Mouse (Mus musculus) embryonic facial prominence, embryonic 10.5 days (tissue): ENCODE results near the gene Fgfr2. TPM values are rescaled to one million over a fixed set of nuclear protein-coding genes. Genes with fewer than 3 reads are reported as not detected.

Experiments used
- DNase-seq: peaks from one replicate; pipeline ENCODE4 v3.0.0-alpha.2; 2017; ENCODE audit warnings: low spot score
- H3K27ac ChIP-seq: fragments of 300-500 bp; sonication (generic); replicated peaks from 2 replicates; pipeline ENCODE4 v1.5.1; 2016; ENCODE audit warnings: mild to moderate bottlenecking
- H3K27me3 ChIP-seq: fragments of 300-500 bp; sonication (generic); replicated peaks from 2 replicates; pipeline ENCODE4 v1.6.1; 2016; ENCODE audit warnings: low read depth, mild to moderate bottlenecking; ENCODE audit not compliant: poor library complexity, severe bottlenecking
- H3K36me3 ChIP-seq: fragments of 300-500 bp; sonication (generic); replicated peaks from 2 replicates; pipeline ENCODE4 v1.6.1; 2016; ENCODE audit warnings: mild to moderate bottlenecking, moderate library complexity
- H3K4me1 ChIP-seq: fragments of 300-500 bp; sonication (generic); 2 replicates; pipeline ENCODE4 v1.6.1; 2016
- H3K4me3 ChIP-seq: fragments of 300-500 bp; sonication (generic); 2 replicates; pipeline ENCODE4 v1.5.1; 2016; ENCODE audit warnings: mild to moderate bottlenecking, moderate library complexity
- H3K9me3 ChIP-seq: fragments of 300-500 bp; sonication (generic); 2 replicates; pipeline ENCODE4 v1.6.1; 2016; ENCODE audit warnings: mild to moderate bottlenecking
- WGBS: fragments of 180-500 bp; shearing (Covaris S2); methylation state at CpG from one replicate; pipeline ENCODE4 v1.1.7; 2016; 5-methylcytosine and 5-hydroxymethylcytosine counted together
- polyA plus RNA-seq: library from polyadenylated mRNA; unstranded; fragments of >200 nt; fragmentation: Nextera tagmentation; extraction: Ambion mirVana; gene quantifications from 2 replicates; pipeline ENCODE4 v1.2.1, GENCODE M21; 2016

Fgfr2 gene
- polyA plus RNA-seq, 1 experiment from 2014 or later: 74.3 TPM

- H3K36me3 ChIP-seq: no peaks in the 10 kb centered on the region
- H3K4me1 ChIP-seq: peaks cover 5% of the 10 kb centered on the region; the same call in 1 of the 2 replicates
- no peaks in the 10 kb centered on the region for H3K27me3 ChIP-seq
- 74% methylated on average over 3 of the region's 3 CpGs for WGBS
- H3K9me3 ChIP-seq: no peaks in the 10 kb centered on the region
- no peak for DNase-seq
- no peak overlapping the region for H3K27ac ChIP-seq
- no peak overlapping the region for H3K4me3 ChIP-seq
Measured at GRCm38 (mm10) chr7:131992873-131993272, 1130.3 kb downstream of the Fgfr2 start.

GRCm38 (mm10) chr7:131992226-131992625 is 1130.9 kb downstream of the Fgfr2 start:
- Histone ChIP-seq H3K36me3 (no peaks in the 10 kb centered on the region), H3K9me3 (no peaks in the 10 kb centered on the region), H3K27ac (no peak overlapping the region), H3K27me3 (no peaks in the 10 kb centered on the region), H3K4me1 (peaks cover 5% of the 10 kb centered on the region; the same call in 1 of the 2 replicates), H3K4me3 (no peak overlapping the region)
- no peak for DNase-seq
- WGBS: 67% methylated on average over 1 of the region's 1 CpGs

- H3K36me3 ChIP-seq: no peaks in the 10 kb centered on the region
- H3K27me3 ChIP-seq: no peaks in the 10 kb centered on the region
- no peak overlapping the region for H3K4me3 ChIP-seq
- no peak overlapping the region for H3K27ac ChIP-seq
- DNase-seq: no peak
- H3K4me1 ChIP-seq: peaks cover 5% of the 10 kb centered on the region; the same call in 1 of the 2 replicates
- 30% methylated on average over 6 of the region's 6 CpGs for WGBS
- H3K9me3 ChIP-seq: no peaks in the 10 kb centered on the region
Measured at GRCm38 (mm10) chr7:131989056-131989455, 1134.1 kb downstream of the Fgfr2 start.

GRCm38 (mm10) chr7:131978609-131979008 is 1144.5 kb downstream of the Fgfr2 start:
- H3K27ac ChIP-seq: no peak overlapping the region
- peaks cover 6% of the 10 kb centered on the region for H3K4me1 ChIP-seq
- DNase-seq: no peak
- H3K27me3 ChIP-seq: no peaks in the 10 kb centered on the region
- WGBS: 85% methylated on average over 11 of the region's 11 CpGs
- no peaks in the 10 kb centered on the region for H3K36me3 ChIP-seq
- H3K9me3 ChIP-seq: no peaks in the 10 kb centered on the region
- no peak overlapping the region for H3K4me3 ChIP-seq

- Histone ChIP-seq H3K4me3 (no peak overlapping the region), H3K27ac (no peak overlapping the region), H3K27me3 (no peaks in the 10 kb centered on the region), H3K36me3 (no peaks in the 10 kb centered on the region), H3K9me3 (no peaks in the 10 kb centered on the region), H3K4me1 (peaks cover 6% of the 10 kb centered on the region)
- no peak for DNase-seq
- 69% methylated on average over 6 of the region's 6 CpGs for WGBS
Measured at GRCm38 (mm10) chr7:131975867-131976266, 1147.3 kb downstream of the Fgfr2 start.

GRCm38 (mm10) chr7:131970255-131970654 is 1152.9 kb downstream of the Fgfr2 start:
- H3K4me3 ChIP-seq: no peak overlapping the region
- 68% methylated on average over 3 of the region's 3 CpGs for WGBS
- DNase-seq: no peak
- no peaks in the 10 kb centered on the region for H3K9me3 ChIP-seq
- no peak overlapping the region for H3K27ac ChIP-seq
- H3K36me3 ChIP-seq: no peaks in the 10 kb centered on the region
- H3K27me3 ChIP-seq: peaks cover 47% of the 10 kb centered on the region
- H3K4me1 ChIP-seq: peaks cover 13% of the 10 kb centered on the region

- no peak overlapping the region for H3K27ac ChIP-seq
- peaks cover 13% of the 10 kb centered on the region for H3K4me1 ChIP-seq
- WGBS: 8% methylated on average over 57 of the region's 57 CpGs
Measured at GRCm38 (mm10) chr7:131966916-131967494, 1156.1 kb downstream of the Fgfr2 start.

GRCm38 (mm10) chr7:131966023-131966915 is 1156.9 kb downstream of the Fgfr2 start, which contains the start of gene Gpr26:
TSS of gene Gpr26 (plus strand) at chr7:131966460.
- 2% methylated on average over 32 of the region's 32 CpGs for whole genome bisulfite sequencing
- Histone ChIP-seq H3K4me1 (peaks cover 13% of the 10 kb centered on the region), H3K4me3 (peak within 1 kb of the TSS; percentile 48), H3K36me3 (no peaks in the 10 kb centered on the region), H3K27me3 (peaks cover 62% of the 10 kb centered on the region), H3K27ac (no peak within 1 kb of the TSS), H3K9me3 (no peaks in the 10 kb centered on the region)
- DNase-seq: no peak

More at GRCm38 (mm10) chr7:131966916-131967494, 1156.1 kb downstream of the Fgfr2 start:
- Histone ChIP-seq H3K36me3 (no peaks in the 10 kb centered on the region), H3K27me3 (peaks cover 62% of the 10 kb centered on the region), H3K4me3 (peak overlapping the region; percentile 48), H3K9me3 (no peaks in the 10 kb centered on the region)
- DNase-seq: peak; percentile 64

- DNase-seq: peak; percentile 81
- Histone ChIP-seq H3K27me3 (peaks cover 18% of the 10 kb centered on the region), H3K36me3 (no peaks in the 10 kb centered on the region), H3K4me3 (no peak overlapping the region), H3K9me3 (no peaks in the 10 kb centered on the region), H3K27ac (no peak overlapping the region), H3K4me1 (no peaks in the 10 kb centered on the region)
- WGBS: 30% methylated on average over 6 of the region's 6 CpGs
Measured at GRCm38 (mm10) chr7:131960551-131960950, 1162.6 kb downstream of the Fgfr2 start.

- Histone ChIP-seq H3K36me3 (no peaks in the 10 kb centered on the region), H3K4me1 (no peaks in the 10 kb centered on the region), H3K4me3 (no peak overlapping the region), H3K27me3 (no peaks in the 10 kb centered on the region), H3K27ac (no peak overlapping the region), H3K9me3 (no peaks in the 10 kb centered on the region)
- no peak for DNase-seq
- 71% methylated on average over 1 of the region's 1 CpGs for WGBS
Measured at GRCm38 (mm10) chr7:131958705-131959104, 1164.4 kb downstream of the Fgfr2 start.

- Histone ChIP-seq H3K36me3 (no peaks in the 10 kb centered on the region), H3K27ac (no peak overlapping the region), H3K4me3 (no peak overlapping the region), H3K27me3 (no peaks in the 10 kb centered on the region), H3K9me3 (no peaks in the 10 kb centered on the region), H3K4me1 (no peaks in the 10 kb centered on the region)
- 75% methylated on average over 3 of the region's 3 CpGs for WGBS
- no peak for DNase-seq
Measured at GRCm38 (mm10) chr7:131953402-131953801, 1169.7 kb downstream of the Fgfr2 start.

- DNase-seq: no peak
- Histone ChIP-seq H3K27me3 (no peaks in the 10 kb centered on the region), H3K4me3 (no peak overlapping the region), H3K36me3 (no peaks in the 10 kb centered on the region), H3K4me1 (no peaks in the 10 kb centered on the region), H3K27ac (no peak overlapping the region), H3K9me3 (no peaks in the 10 kb centered on the region)
- 85% methylated on average over 5 of the region's 5 CpGs for WGBS
Measured at GRCm38 (mm10) chr7:131951131-131951530, 1172.0 kb downstream of the Fgfr2 start.

GRCm38 (mm10) chr7:131937611-131938010 is 1185.5 kb downstream of the Fgfr2 start:
- Histone ChIP-seq H3K36me3 (no peaks in the 10 kb centered on the region), H3K4me1 (no peaks in the 10 kb centered on the region), H3K4me3 (no peak overlapping the region), H3K9me3 (no peaks in the 10 kb centered on the region), H3K27me3 (no peaks in the 10 kb centered on the region), H3K27ac (no peak overlapping the region)
- 84% methylated on average over 3 of the region's 3 CpGs for WGBS
- DNase-seq: no peak
